Mouse (Mus musculus) lung, adult 2 months (tissue): ENCODE data around the gene Clhc1.

Experiments
- CTCF ChIP-seq: fragments of 200-500 bp; IDR thresholded peaks from 2 replicates; pipeline ENCODE4 v1.5.1; 2011; ENCODE audit warnings: mild to moderate bottlenecking, low read length, control low read depth; ENCODE audit not compliant: insufficient read depth
- POLR2A ChIP-seq: fragments of 200-500 bp; IDR thresholded peaks from 2 replicates; pipeline ENCODE4 v1.6.1; 2011; ENCODE audit warnings: low read depth, mild to moderate bottlenecking, control low read depth, low read length, borderline replicate concordance; ENCODE audit errors: extremely low read depth

DNA sequence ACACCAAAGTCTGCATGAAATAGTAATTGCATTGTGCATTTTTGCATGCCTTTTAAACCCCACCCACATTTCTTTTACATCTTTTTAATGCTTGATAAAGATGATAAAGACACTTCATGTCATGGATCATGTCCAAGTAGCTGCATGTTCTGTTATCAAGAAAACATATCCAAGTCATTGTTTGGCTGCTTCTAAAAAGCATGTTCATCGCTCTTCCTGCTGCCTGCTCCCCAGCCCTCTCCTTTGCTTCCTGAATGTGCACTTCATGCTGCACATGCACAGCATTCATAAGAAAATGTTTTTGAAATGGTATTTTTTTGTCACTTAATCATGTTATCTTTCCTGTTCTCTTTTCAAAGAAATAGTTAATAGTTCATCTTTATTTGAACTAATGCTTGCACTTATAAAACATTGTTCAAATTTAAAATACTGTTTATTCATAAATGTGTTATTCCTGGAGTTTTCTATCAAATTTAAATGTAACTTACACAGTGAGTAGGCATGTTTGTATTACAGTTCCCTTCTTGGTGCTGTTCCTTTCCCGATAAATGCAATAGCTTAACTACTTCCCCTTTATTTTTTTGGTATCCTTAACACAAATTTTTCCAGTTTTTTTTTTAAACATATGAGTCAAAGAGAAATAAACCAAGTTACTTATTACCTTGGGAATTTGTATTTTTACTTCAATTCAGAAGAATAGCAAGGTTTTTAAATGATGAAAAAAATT lies 42.7 kb upstream of the Clhc1 start:
- no peak for TF ChIP-seq POLR2A
- no peak for TF ChIP-seq CTCF
